Mouse (Mus musculus): ENCODE data around the gene Olfr689. TPM values are rescaled to one million over a fixed set of nuclear protein-coding genes. Genes with fewer than 3 reads are reported as not detected.

Olfr689 gene
- polyA plus RNA-seq, 1 experiment from 2014 or later, result 0.06 TPM

GRCm38 (mm10) chr7:105368521-105368920 lies 57.6 kb downstream of the Olfr689 start:
- Histone ChIP-seq H3K9me3 (no peaks in the 10 kb centered on the region), H3K4me2 (no peak overlapping the region), H3K4me3 (no peak overlapping the region), H3K4me1 (replicated peaks) (no peaks in the 10 kb centered on the region), H3K27me3 (no peaks in the 10 kb centered on the region), H3K36me3 (peaks cover 17% of the 10 kb centered on the region), H3K9ac (no peak overlapping the region), H3K27ac (replicated peaks) (no peak overlapping the region)
- no peak for ATAC-seq (ENCODE audit: low read depth)
- 93% methylated on average over 4 of the region's 4 CpGs for WGBS

Other genes with a start within 250 kb of the Olfr689 start
- gene Olfr678, start 246.7 kb upstream of the Olfr689 start, polyA plus RNA-seq (2015; fragmentation: Nextera tagmentation; extraction: Ambion mirVana), result not detected in 2 replicates
- gene Olfr679, start 230.0 kb upstream of the Olfr689 start, polyA plus RNA-seq (2015; fragmentation: Nextera tagmentation; extraction: Ambion mirVana), result not detected in 2 replicates
- gene Olfr680-ps1, start 218.3 kb upstream of the Olfr689 start, polyA plus RNA-seq (2015; fragmentation: Nextera tagmentation; extraction: Ambion mirVana), result not detected in 2 replicates
- gene Olfr681, start 194.3 kb upstream of the Olfr689 start, polyA plus RNA-seq (2015; fragmentation: Nextera tagmentation; extraction: Ambion mirVana), result not detected in 2 replicates
- not detected in 2 replicates for gene Olfr683, start 164.2 kb upstream of the Olfr689 start, polyA plus RNA-seq (2015; fragmentation: Nextera tagmentation; extraction: Ambion mirVana)
- not detected in 2 replicates for gene Olfr684, start 147.5 kb upstream of the Olfr689 start, polyA plus RNA-seq (2015; fragmentation: Nextera tagmentation; extraction: Ambion mirVana)
- gene Olfr685, start 125.2 kb upstream of the Olfr689 start, polyA plus RNA-seq (2015; fragmentation: Nextera tagmentation; extraction: Ambion mirVana), result not detected in 2 replicates
- not detected in 2 replicates for gene Olfr686, start 103.7 kb upstream of the Olfr689 start, polyA plus RNA-seq (2015; fragmentation: Nextera tagmentation; extraction: Ambion mirVana)
- not detected in 2 replicates for gene Olfr688, start 23.1 kb upstream of the Olfr689 start, polyA plus RNA-seq (2015; fragmentation: Nextera tagmentation; extraction: Ambion mirVana)
- gene Olfr690, start 22.9 kb downstream of the Olfr689 start, polyA plus RNA-seq (2015; fragmentation: Nextera tagmentation; extraction: Ambion mirVana), result not detected in 2 replicates
- gene Olfr691, start 31.1 kb downstream of the Olfr689 start, polyA plus RNA-seq (2015; fragmentation: Nextera tagmentation; extraction: Ambion mirVana), result 0.29 TPM in 1 of 2 replicates, not detected in the other
- gene Olfr692, start 57.1 kb downstream of the Olfr689 start, polyA plus RNA-seq (2015; fragmentation: Nextera tagmentation; extraction: Ambion mirVana), result not detected in 2 replicates
- gene Gm5901, start 63.9 kb downstream of the Olfr689 start, polyA plus RNA-seq (2015; fragmentation: Nextera tagmentation; extraction: Ambion mirVana), result not detected in 2 replicates
- gene Fam160a2, start 88.9 kb downstream of the Olfr689 start, polyA plus RNA-seq (2015; fragmentation: Nextera tagmentation; extraction: Ambion mirVana), result 36.7 and 43.2 TPM in 2 replicates
- 0.20 TPM in 1 of 2 replicates, not detected in the other for gene Cnga4, start 93.4 kb downstream of the Olfr689 start, polyA plus RNA-seq (2015; fragmentation: Nextera tagmentation; extraction: Ambion mirVana)
- gene Cckbr, start 114.6 kb downstream of the Olfr689 start, polyA plus RNA-seq (2015; fragmentation: Nextera tagmentation; extraction: Ambion mirVana), result 2.1 and 2.5 TPM in 2 replicates
- 30.8 and 31.6 TPM in 2 replicates for gene Cavin3, start 171.1 kb downstream of the Olfr689 start, polyA plus RNA-seq (2015; fragmentation: Nextera tagmentation; extraction: Ambion mirVana)
- 62.0 and 71.4 TPM in 2 replicates for gene Smpd1, start 243.2 kb downstream of the Olfr689 start, polyA plus RNA-seq (2015; fragmentation: Nextera tagmentation; extraction: Ambion mirVana)